Mouse (Mus musculus) spleen, adult 12 weeks (tissue): ENCODE data around the gene Appl1.
"Not testable (repeated sequence)": the region's sequence is repeated elsewhere in the genome, so short reads cannot be mapped to it uniquely, and the experiment has no call there.

Source experiments
- DNase-seq: peaks from one replicate; pipeline ENCODE4 v3.0.0; 2022; ENCODE audit warnings: low spot score

Gene Appl1

DNA sequence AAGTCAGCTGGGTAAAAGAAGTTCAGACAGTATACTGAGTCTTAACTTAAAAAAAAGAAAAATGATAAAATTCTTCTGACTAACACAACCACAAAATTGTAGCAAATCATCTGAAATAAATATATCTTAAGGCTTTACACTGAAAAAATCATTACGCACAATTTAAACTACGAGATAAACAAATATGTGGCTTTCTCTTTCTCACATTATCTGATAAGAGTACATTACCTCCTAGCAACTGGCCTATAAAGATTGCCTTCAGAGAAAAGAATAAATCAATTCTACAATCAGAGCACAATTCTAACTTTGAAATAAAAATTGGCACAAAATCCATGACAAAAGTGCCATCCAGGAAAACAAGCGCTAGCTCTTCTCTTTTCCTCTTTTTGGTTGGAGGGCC is 1.9 kb downstream of the Appl1 start:
- DNase-seq, result no peak

DNA sequence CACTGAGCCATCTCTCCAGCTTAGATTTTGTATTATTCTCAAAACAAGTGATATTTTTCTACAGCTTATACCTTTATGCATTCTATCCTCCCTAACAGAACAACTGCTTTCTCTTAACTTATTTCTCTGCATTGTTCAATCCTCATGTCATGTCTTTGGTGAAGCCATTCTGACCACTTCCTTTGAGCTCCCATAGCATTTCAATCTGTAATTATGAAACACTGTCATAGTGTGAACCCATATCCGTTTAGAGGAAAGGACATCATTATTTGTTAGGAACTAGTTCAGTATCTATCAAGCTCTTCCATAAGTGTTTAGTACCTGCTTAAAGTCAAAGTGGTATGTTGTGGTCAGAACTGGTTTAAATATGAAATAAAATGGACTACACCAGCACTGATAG is 10.5 kb downstream of the Appl1 start:
- no peak for DNase-seq

DNA sequence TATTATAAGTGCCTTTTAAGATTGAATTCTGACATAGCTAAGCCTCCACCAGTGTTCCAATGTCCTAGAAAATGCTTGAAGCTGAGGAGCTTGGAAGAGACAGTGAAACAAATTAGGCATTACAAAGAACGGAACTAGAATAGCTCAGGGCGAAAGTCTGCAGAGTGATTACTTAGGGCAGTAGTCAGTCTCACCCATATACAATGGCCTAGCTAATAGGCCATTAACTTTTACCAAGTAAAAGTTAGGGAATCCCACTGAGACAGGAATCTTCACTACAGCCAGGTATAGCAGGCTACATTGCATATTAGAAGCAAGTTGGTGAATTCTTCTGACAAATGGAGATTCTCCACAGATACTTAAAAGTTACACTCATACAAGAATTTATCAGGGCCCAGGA is 14.9 kb downstream of the Appl1 start:
- not testable (repeated sequence) for DNase-seq

DNA sequence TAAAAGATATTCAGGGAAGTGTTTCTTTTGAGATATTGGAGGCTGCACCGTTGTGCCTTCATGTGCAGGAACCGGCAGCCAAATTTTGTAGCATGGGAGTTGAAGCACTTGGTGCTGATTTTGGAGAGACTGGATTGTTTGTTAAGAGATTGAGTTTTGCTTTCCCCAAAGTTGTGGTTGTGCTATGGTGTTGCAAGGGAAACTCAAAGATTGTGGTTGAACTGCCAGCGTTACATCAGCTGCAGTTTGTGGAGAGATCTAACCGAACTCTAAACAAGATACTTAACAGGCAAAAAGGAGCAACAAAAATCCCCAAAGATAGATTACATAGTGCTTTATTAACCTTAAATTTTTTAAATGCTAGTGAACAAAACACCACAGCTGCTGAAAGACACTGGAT is 35.5 kb downstream of the Appl1 start:
- DNase-seq, result no peak

DNA sequence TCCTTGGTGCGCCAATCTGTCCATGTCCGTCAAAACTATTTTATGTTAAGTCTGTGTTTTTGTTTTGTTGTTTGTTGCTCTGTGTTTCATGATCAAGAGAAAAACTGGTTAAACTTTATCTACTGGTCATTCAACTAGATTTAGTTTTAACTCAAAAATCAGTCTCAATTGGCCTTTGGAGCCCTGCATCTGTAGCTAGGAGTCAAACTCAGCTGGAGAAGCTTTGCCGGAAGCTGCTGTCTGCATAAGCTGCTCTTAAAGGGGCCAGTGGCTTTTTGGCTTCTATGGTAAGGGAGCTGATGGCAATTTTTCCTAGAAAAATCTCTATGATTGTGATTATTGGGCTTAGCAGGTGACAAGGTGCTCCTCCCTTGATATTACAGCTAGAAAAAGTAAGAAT is 36.1 kb downstream of the Appl1 start:
- no peak for DNase-seq

DNA sequence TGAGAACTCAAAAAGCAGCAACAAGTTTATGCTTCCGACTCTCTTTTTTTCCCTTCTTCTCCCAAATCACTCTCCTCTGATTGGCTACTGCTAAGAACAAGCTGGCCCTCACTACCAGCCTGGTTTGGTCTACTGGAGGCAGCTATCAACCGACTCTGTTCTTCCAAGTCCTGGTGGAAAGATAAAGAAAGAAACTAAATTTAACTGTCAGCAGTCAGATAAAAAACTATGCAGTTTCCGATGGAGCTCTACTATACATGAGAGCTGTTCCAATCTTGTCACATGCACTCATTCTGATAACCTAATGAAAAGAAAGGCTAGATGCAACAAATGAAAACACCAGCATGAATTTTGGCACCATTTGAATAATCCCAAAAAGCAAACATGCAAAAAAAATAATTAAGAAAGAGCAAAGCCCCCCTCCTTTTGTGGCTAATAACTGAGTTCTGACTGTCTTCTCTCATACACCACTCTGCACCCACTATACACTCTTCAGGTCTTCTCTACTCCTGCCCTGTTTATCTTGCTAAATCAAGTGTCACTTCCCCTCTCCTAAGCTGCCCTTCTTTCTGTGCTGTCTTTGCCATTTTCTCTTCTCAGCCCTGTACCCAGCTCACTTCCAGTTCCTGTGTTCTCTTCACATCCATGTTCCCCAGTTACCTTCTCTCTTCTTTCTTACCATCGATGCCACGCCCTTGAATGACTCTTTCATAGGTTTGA is 47.2 kb downstream of the Appl1 start:
- no peak for DNase-seq

DNA sequence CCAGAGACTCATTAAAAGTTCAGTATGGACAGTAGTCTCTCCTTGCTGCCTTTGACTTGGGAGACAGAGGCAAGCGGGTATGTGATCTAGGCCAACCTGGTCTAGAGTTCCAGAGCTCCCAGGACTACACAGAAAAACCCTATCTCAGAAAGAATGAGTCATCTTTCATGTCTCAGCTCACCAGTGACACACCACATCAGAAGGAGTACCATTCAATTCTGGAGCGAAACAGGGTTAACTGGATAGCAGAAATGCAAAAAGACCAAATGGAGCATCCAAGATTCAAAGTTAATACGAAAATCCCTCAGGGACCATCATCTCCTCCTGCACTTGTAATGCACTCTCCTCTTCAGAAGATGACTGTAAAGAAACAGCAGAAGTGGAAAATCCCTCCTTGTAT is 51.7 kb downstream of the Appl1 start:
- no peak for DNase-seq

DNA sequence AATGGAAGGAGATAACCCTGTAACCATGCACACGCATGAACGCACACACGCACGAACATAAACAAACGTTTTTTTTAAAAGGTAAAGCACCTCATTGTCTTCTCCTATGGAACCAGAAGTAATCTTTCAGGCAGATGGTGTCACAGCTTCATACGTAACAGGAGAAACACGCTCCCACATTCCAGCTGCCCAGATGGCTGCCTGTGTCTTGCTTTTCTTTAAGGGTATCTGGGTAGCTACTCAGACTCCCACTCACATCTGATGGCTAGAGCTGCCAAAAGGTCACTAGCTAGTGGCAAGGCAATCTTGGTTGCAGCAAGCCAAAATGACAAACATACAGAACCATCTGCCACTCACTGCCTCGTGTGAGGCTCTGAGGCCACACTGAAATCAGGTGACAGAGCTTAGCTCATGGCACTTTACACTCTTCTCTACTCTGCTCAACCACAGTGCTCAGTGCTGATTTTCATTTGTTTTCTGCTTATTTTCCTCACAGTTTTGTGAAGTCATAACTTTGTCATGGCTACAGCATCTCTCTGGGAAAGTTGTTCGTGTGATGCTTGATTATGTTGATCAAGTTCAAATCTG is 57.3 kb downstream of the Appl1 start:
- no peak for DNase-seq

DNA sequence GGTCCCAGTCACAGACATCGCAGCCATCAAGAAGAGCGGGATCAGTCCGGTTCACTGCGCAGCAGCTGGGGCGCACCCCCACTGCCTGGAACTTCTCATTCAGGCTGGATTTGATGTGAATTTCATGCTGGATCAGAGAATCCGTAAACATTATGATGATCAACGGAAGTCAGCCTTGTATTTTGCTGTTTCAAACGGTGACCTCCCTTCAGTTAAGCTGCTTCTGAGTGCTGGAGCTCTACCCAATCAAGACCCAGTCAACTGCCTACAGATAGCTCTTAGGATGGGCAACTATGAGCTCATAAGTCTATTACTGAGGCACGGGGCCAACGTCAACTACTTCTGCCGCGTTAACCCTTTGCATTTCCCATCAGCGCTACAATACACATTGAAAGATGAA is 59.2 kb downstream of the Appl1 start:
- no peak for DNase-seq

DNA sequence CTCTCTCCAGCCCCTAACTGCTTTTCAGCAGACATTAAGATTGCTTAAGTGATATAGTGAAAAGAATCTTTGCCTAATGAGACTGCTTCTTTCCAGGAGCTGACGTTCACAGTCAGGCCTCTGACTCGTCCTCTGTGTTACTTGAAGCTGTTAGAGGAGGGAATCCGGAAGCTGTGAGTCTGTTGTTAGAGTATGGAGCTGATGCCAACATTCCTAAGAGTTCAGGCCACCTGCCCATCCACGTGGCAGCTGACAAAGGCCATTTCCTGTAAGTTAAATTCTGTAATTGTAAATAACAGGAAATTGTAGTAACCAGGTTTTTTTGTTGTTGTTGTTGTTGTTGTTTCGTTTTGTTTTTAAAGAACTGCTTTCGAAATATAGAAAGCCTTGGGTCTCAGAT is 59.8 kb downstream of the Appl1 start:
- no peak for DNase-seq

DNA sequence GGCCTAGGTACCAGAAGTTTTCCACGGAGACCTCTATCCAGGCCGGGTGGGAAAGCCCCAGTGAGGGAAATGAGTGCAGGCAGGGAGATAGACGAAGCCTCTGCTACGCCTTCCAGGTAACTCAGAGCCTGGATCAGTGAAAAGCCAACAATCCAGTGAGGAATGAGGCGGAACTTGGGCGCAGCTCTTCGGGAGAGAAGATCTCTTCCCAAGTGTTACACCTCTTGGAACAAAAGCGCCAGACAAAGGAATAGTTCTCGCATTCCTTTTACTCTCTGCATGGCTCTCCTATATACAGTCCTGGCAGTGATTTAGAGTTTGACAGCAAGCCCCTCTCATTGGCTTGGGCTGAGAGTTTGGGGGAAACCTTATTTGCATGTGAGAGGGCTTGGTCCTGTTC is 60.6 kb downstream of the Appl1 start:
- not testable (repeated sequence) for DNase-seq

DNA sequence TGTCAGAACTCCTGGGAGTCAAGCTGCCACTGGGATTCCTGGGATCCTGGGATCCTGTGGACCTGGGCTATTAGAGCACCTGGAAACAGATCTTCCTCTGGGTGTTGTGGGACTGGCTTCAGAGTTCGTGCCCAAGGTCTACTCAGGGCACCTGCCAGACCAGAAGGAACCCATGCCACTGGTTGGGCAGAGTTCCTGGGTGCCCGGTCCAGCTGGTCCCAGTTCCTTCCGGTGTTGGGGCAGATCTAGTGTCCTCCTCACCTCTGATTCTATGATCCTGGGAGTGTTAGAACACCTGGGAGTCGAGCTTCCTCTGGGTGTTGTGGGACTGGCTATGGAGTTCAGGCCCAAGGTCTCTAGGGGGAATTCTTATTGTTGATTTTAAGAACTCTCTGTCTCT is 63.6 kb downstream of the Appl1 start:
- no peak for DNase-seq

DNA sequence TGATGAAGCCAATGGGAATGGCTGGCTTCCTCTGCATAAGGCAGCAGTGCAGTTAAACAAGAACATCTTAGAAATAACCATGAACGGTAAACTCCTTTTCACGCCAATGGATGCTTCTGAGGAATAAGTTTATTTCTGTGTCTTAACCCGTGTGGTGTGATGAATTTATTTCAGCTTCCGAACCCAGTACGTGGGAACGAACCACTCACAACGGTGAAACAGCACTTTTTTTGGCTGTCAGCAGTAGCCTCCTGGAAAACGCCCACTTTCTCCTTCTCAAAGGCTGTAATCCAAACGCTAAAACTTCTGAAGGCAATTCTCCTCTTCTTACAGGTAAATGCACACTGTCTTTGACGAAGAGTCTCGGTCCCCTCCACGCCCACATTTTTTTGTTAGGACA is 70.1 kb downstream of the Appl1 start:
- DNase-seq, result no peak

DNA sequence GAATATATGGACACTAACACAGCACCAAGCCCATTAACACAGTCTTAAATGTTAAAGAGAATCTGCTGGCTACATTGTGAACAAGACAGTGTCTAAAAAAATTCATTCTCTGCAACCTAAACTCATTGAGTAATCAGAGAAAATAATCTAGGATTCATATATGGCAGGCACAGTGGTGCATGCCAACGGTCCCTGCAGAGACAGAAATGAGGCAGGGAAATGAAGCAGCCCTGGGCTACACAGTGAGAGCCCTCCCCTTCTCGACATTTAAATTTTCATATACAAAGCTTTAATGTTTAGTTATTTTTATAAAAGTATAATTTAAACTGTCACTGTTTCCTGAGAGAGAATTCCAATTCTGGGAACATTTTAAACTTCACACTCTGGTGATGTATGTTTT is 71.5 kb downstream of the Appl1 start:
- no peak for DNase-seq

DNA sequence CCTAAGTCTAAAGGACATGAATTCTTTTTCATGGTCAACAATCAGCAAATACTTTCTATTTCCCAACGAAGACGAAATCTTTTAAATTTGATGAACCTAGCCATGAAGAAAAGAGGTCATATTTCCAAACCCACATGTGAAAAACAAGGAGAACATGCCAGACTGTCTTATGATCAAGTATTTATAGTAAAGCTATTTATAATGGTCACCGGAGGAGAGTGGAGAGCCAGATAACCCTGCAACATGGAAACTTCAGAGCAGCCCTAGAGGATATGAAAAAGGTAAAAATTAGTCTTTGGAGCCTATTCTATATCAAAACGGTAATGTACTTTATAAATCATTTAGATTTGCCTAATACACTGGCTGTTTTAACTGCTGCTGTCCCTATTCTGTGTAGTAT is 76.6 kb downstream of the Appl1 start, which contains the start of gene Asb14:
TSS of gene Asb14 (plus strand) at position 166 of the 400 bp plus-strand sequence.
- DNase-seq, result no peak

DNA sequence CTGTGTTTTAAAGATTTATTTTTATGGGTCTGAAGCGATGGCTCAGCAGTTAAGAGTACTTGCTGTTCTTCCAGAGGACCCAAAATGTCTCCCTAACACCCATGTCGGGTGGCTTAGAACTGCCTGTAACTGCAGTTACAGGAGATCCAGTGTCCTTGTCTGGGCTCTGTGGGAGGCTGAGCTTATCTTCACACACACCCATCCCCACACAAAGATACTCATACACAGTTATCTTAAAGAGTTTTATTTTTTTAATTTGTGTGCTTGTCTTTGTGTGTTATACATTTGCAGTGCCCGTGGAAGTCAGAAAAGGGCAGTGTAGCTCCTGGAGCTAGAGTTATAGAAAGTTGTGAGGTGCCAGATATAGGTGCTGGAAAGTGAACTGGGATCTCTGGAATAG is 80.3 kb downstream of the Appl1 start:
- DNase-seq, result no peak

DNA sequence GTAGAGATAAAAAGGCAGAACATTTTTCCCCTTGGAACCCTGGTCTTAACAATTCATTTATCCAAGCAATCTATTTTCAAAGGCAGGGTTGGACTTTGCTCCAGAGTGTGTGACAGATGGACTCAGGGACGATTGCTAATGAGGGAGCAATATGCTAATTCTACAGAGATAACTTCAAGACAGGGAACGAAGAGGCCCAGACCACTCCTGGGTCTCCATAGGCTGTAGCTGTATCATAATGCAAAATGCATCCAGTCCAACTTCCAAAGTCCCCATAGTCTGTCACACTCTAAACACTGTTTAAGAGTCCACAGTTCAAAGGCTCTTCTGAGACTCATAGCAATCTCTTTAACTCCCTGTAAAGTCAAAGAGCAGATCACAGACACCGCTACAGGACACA is 83.8 kb downstream of the Appl1 start:
- no peak for DNase-seq

DNA sequence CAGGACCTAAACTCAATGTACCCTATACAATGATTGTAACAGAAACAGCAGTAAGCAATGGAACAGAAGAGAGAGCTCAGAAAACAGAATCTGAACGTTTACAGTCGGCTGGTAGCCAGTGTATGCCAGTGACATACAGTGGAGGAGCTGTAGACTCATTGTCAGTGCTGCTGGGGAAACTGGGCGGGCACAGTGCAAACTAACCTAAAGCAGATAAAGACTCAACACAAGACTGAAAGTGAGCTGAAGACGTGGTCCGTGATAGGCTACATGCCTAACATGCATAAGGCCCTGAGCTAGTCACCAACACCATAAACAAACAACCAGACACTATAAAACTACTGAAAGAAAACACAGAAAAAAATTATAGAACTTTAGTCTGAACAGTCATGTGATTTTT is 89.3 kb downstream of the Appl1 start:
- DNase-seq, result no peak

DNA sequence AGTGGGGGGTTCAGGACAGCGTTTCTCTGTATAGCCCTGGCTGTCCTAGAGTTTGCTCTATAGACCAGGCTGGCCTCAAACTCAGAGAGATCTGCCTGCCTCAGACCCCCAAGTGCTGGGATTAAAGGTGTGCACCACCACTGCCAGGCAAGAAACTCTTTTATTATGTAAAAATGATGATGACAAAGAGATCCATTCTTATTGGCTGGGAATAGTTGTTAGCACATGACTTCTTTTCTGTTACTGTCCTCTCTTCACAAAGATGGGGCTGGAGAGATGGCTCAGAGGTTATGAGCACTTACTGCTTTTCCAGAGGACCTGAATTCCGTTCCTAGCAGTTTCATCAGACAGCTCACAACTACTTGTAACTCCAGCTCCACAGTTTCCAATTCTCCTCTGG is 91.1 kb downstream of the Appl1 start:
- DNase-seq, result no peak

DNA sequence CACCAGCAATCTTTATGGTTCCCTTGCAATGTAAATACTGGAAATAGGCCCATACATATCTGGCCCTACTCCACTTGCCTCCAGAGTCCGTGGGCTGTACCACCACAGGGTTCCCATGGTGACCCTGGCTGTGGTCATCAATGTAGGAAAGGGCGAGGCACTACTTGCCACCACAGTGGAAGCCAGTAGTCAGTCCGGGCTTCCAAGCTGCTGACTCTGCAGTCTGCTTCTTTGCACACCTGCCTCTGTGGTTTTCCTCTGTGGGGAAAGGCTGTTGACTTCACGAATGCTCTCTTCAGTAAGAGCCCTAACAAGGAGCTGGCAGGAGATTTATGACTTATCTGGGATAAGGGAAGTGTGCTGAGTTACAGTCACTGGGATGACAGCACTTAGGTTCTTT is 92.3 kb downstream of the Appl1 start:
- no peak for DNase-seq
